Mouse (Mus musculus) forebrain, postnatal 0 days (tissue): ENCODE measurements around the gene Nr5a2. TPM values are rescaled to one million over a fixed set of nuclear protein-coding genes. Genes with fewer than 3 reads are reported as not detected.

Experiments used
- ATAC-seq: fragments of 200-750 bp; cut with Nextera tagmentation; 2 replicates; pipeline ENCODE4 v1.8.0; 2017; ENCODE audit warnings: mild to moderate bottlenecking, moderate library complexity
- DNase-seq: peaks from one replicate; pipeline ENCODE4 v3.0.0-alpha.2; 2015
- H3K27ac ChIP-seq: fragments of 300-500 bp; sonication (generic); 2 replicates; pipeline ENCODE4 v1.5.1; 2014; ENCODE audit warnings: low read depth, mild to moderate bottlenecking, antibody characterized with exemption, low read length, moderate library complexity, mixed read lengths
- H3K27me3 ChIP-seq: fragments of 300-500 bp; sonication (generic); 2 replicates; pipeline ENCODE4 v1.6.1; 2014; ENCODE audit warnings: mild to moderate bottlenecking, low read length, mixed read lengths; ENCODE audit not compliant: insufficient read depth
- H3K36me3 ChIP-seq: fragments of 300-500 bp; sonication (generic); 2 replicates; pipeline ENCODE4 v1.6.1; 2014; ENCODE audit warnings: mild to moderate bottlenecking, moderate library complexity; ENCODE audit not compliant: insufficient read depth
- H3K4me1 ChIP-seq: fragments of 300-500 bp; sonication (generic); 2 replicates; pipeline ENCODE4 v1.6.1; 2014; ENCODE audit warnings: antibody characterized with exemption; ENCODE audit not compliant: insufficient read depth
- H3K4me2 ChIP-seq: fragments of 300-500 bp; sonication (generic); 2 replicates; pipeline ENCODE4 v1.6.1; 2014; ENCODE audit warnings: low read depth, mild to moderate bottlenecking, moderate library complexity
- H3K4me3 ChIP-seq: fragments of 300-500 bp; sonication (generic); 2 replicates; pipeline ENCODE4 v1.5.1; 2014; ENCODE audit warnings: low read depth, low read length, mixed read lengths
- H3K9ac ChIP-seq: fragments of 300-500 bp; sonication (generic); 2 replicates; pipeline ENCODE4 v1.6.1; 2014; ENCODE audit warnings: mild to moderate bottlenecking
- H3K9me3 ChIP-seq: fragments of 300-500 bp; sonication (generic); 2 replicates; pipeline ENCODE4 v1.6.1; 2016; ENCODE audit warnings: low read length
- CTCF ChIP-seq: sonication (generic); IDR thresholded peaks from 2 replicates; pipeline ENCODE4 v1.5.1; 2016; ENCODE audit warnings: antibody characterized with exemption, control low read depth, low read depth
- WGBS: fragments of 180-500 bp; shearing (Covaris S2); extraction: QIAGEN DNeasy Blood & Tissue Kit; methylation state at CpG from one replicate; pipeline ENCODE4 v1.1.7; 2014; 5-methylcytosine and 5-hydroxymethylcytosine counted together
- polyA plus RNA-seq: library from polyadenylated mRNA; unstranded; fragments of >200 nt; fragmentation: Nextera tagmentation; extraction: Ambion mirVana; gene quantifications from 2 replicates; pipeline ENCODE4 v1.2.1, GENCODE M21; 2015
- total RNA-seq: library from RNA; depleted of rRNA; stranded (reverse); fragments of >200 nt; gene quantifications from 2 replicates; pipeline ENCODE4 v1.2.3, GENCODE M21; 2014

Gene Nr5a2
- total and polyA plus RNA-seq, 2 experiments from 2014 or later, result 0.13 to 0.57 TPM

GRCm38 (mm10) chr1:136974040-136974439, 13.8 kb upstream of the Nr5a2 start:
- DNase-seq (no peak), ATAC-seq (no peak)
- Histone ChIP-seq H3K4me3 (no peak overlapping the region), H3K9ac (no peak overlapping the region), H3K4me2 (no peak overlapping the region), H3K9me3 (no peaks in the 10 kb centered on the region), H3K27ac (no peak overlapping the region), H3K27me3 (no peaks in the 10 kb centered on the region), H3K36me3 (no peaks in the 10 kb centered on the region), H3K4me1 (no peaks in the 10 kb centered on the region)
- no peak for TF ChIP-seq CTCF
- 77% methylated on average over 3 of the region's 3 CpGs for WGBS

- Histone ChIP-seq H3K27ac (no peak overlapping the region), H3K4me3 (no peak overlapping the region), H3K36me3 (no peaks in the 10 kb centered on the region), H3K27me3 (no peaks in the 10 kb centered on the region), H3K4me1 (no peaks in the 10 kb centered on the region), H3K9me3 (no peaks in the 10 kb centered on the region), H3K9ac (no peak overlapping the region), H3K4me2 (no peak overlapping the region)
- ATAC-seq (no peak), DNase-seq (no peak)
- no peak for TF ChIP-seq CTCF
- WGBS, result 81% methylated on average over 5 of the region's 5 CpGs
Measured at GRCm38 (mm10) chr1:136973016-136973415, 12.8 kb upstream of the Nr5a2 start.

GRCm38 (mm10) chr1:136970995-136971394, 10.7 kb upstream of the Nr5a2 start:
- Histone ChIP-seq H3K27me3 (no peaks in the 10 kb centered on the region), H3K9ac (no peak overlapping the region), H3K36me3 (no peaks in the 10 kb centered on the region), H3K27ac (no peak overlapping the region), H3K9me3 (no peaks in the 10 kb centered on the region), H3K4me3 (no peak overlapping the region), H3K4me2 (no peak overlapping the region), H3K4me1 (no peaks in the 10 kb centered on the region)
- no peak for TF ChIP-seq CTCF
- ATAC-seq, result no peak
- 90% methylated on average over 8 of the region's 8 CpGs for WGBS
- DNase-seq, result no peak

GRCm38 (mm10) chr1:136966728-136967386, 6.6 kb upstream of the Nr5a2 start:
- Histone ChIP-seq H3K36me3 (no peaks in the 10 kb centered on the region), H3K4me3 (no peak overlapping the region), H3K9ac (no peak overlapping the region), H3K9me3 (no peaks in the 10 kb centered on the region), H3K27me3 (no peaks in the 10 kb centered on the region), H3K4me1 (no peaks in the 10 kb centered on the region), H3K27ac (no peak overlapping the region), H3K4me2 (no peak overlapping the region)
- TF ChIP-seq CTCF, result no peak
- DNase-seq (no peak), ATAC-seq (no peak)
- WGBS, result 83% methylated on average over 12 of the region's 12 CpGs

GRCm38 (mm10) chr1:136959491-136959890, 757 bp downstream of the Nr5a2 start:
- no peak overlapping the region for H3K9ac ChIP-seq
- DNase-seq (no peak), ATAC-seq (no peak)
- WGBS, result 77% methylated on average over 1 of the region's 1 CpGs
- H3K9me3 ChIP-seq, result no peaks in the 10 kb centered on the region
- no peak overlapping the region for H3K4me2 ChIP-seq
- peaks cover 24% of the 10 kb centered on the region for H3K27me3 ChIP-seq
- TF ChIP-seq CTCF, result no peak
- no peak overlapping the region for H3K4me3 ChIP-seq
- no peaks in the 10 kb centered on the region for H3K4me1 ChIP-seq
- no peaks in the 10 kb centered on the region for H3K36me3 ChIP-seq
- H3K27ac ChIP-seq, result no peak overlapping the region

GRCm38 (mm10) chr1:136958666-136959065, 1.6 kb downstream of the Nr5a2 start:
- no peaks in the 10 kb centered on the region for H3K9me3 ChIP-seq
- peaks cover 32% of the 10 kb centered on the region for H3K27me3 ChIP-seq
- TF ChIP-seq CTCF, result no peak
- 7% methylated on average over 9 of the region's 9 CpGs for WGBS
- H3K27ac ChIP-seq, result no peak overlapping the region
- no peak overlapping the region for H3K9ac ChIP-seq
- no peak overlapping the region for H3K4me2 ChIP-seq
- ATAC-seq (no peak), DNase-seq (no peak)
- no peak overlapping the region for H3K4me3 ChIP-seq
- H3K4me1 ChIP-seq, result no peaks in the 10 kb centered on the region
- H3K36me3 ChIP-seq, result no peaks in the 10 kb centered on the region

GRCm38 (mm10) chr1:136958185-136958584, 2.1 kb downstream of the Nr5a2 start:
- Histone ChIP-seq H3K9me3 (no peaks in the 10 kb centered on the region), H3K27me3 (peaks cover 37% of the 10 kb centered on the region), H3K4me1 (no peaks in the 10 kb centered on the region), H3K4me2 (no peak overlapping the region), H3K4me3 (no peak overlapping the region), H3K9ac (no peak overlapping the region), H3K36me3 (no peaks in the 10 kb centered on the region), H3K27ac (no peak overlapping the region)
- ATAC-seq (peak; percentile 25; the same call in 1 of the 2 replicates), DNase-seq (no peak)
- under 1% methylated on average over 13 of the region's 13 CpGs for WGBS
- no peak for TF ChIP-seq CTCF
